Mouse (Mus musculus) layer of hippocampus, postnatal 25 days (tissue): ENCODE measurements around the gene Crtc1. TPM values are rescaled to one million over a fixed set of nuclear protein-coding genes. Genes with fewer than 3 reads are reported as not detected.

Experiments
- DNase-seq, 2 experiments: peaks; one replicate each; pipeline ENCODE4 v3.0.0; 2022; ENCODE audit warnings: mixed read lengths in 2 of 2, low spot score in 1 of 2; ENCODE audit errors: extremely low spot score in 1 of 2
- total RNA-seq, 2 experiments: library from RNA; stranded (reverse); gene quantifications; 2 replicates each; pipeline ENCODE4 v1.2.3; 2021

Gene Crtc1
- total RNA-seq, 2 experiments from 2014 or later, result 166 to 172 TPM

GRCm38 (mm10) chr8:70395649-70396048 lies 43.7 kb downstream of the Crtc1 start:
- no peak for DNase-seq

- DNase-seq, result no peak
Observed at GRCm38 (mm10) chr8:70394269-70394998, 44.9 kb downstream of the Crtc1 start.

- DNase-seq, result no peak
Observed at GRCm38 (mm10) chr8:70393087-70393486, 46.3 kb downstream of the Crtc1 start.

GRCm38 (mm10) chr8:70389678-70390077 lies 49.7 kb downstream of the Crtc1 start:
- no peak for DNase-seq

- peak; percentile 57 to 69 for DNase-seq
Observed at GRCm38 (mm10) chr8:70383287-70383686, 56.1 kb downstream of the Crtc1 start.

GRCm38 (mm10) chr8:70380069-70380468 lies 59.3 kb downstream of the Crtc1 start:
- DNase-seq, result no peak

GRCm38 (mm10) chr8:70377049-70377448 lies 62.3 kb downstream of the Crtc1 start:
- DNase-seq, result no peak

GRCm38 (mm10) chr8:70376275-70376741 lies 63.1 kb downstream of the Crtc1 start:
- DNase-seq, result no peak

GRCm38 (mm10) chr8:70375212-70375859 lies 64.0 kb downstream of the Crtc1 start:
- no peak for DNase-seq

GRCm38 (mm10) chr8:70374318-70374927 lies 65.0 kb downstream of the Crtc1 start:
- no peak for DNase-seq

GRCm38 (mm10) chr8:70373397-70374317 lies 65.7 kb downstream of the Crtc1 start, which contains the start of gene Comp:
Comp (plus strand) TSS chr8:70373558.
- no peak for DNase-seq

- DNase-seq, result no peak
Observed at GRCm38 (mm10) chr8:70371951-70372350, 67.4 kb downstream of the Crtc1 start.

GRCm38 (mm10) chr8:70370476-70370875 lies 68.9 kb downstream of the Crtc1 start:
- no peak for DNase-seq

GRCm38 (mm10) chr8:70366588-70366987 lies 72.8 kb downstream of the Crtc1 start:
- no peak for DNase-seq

GRCm38 (mm10) chr8:70364066-70364465 lies 75.3 kb downstream of the Crtc1 start:
- DNase-seq, result no peak

GRCm38 (mm10) chr8:70361484-70362032 lies 77.8 kb downstream of the Crtc1 start:
- no peak for DNase-seq

GRCm38 (mm10) chr8:70360769-70361168 lies 78.6 kb downstream of the Crtc1 start:
- no peak for DNase-seq

GRCm38 (mm10) chr8:70359411-70359810 lies 80.0 kb downstream of the Crtc1 start:
- DNase-seq, result no peak

GRCm38 (mm10) chr8:70356111-70356510 lies 83.3 kb downstream of the Crtc1 start:
- no peak for DNase-seq

GRCm38 (mm10) chr8:70354004-70354403 lies 85.4 kb downstream of the Crtc1 start:
- no peak for DNase-seq
